Mouse (Mus musculus): Measurements from ENCODE around the gene Man2a1. TPM values are rescaled to one million over a fixed set of nuclear protein-coding genes. Genes with fewer than 3 reads are reported as not detected.

Gene Man2a1
- polyA plus RNA-seq (2017; shearing (Covaris generic)), result 19.5 TPM

DNA sequence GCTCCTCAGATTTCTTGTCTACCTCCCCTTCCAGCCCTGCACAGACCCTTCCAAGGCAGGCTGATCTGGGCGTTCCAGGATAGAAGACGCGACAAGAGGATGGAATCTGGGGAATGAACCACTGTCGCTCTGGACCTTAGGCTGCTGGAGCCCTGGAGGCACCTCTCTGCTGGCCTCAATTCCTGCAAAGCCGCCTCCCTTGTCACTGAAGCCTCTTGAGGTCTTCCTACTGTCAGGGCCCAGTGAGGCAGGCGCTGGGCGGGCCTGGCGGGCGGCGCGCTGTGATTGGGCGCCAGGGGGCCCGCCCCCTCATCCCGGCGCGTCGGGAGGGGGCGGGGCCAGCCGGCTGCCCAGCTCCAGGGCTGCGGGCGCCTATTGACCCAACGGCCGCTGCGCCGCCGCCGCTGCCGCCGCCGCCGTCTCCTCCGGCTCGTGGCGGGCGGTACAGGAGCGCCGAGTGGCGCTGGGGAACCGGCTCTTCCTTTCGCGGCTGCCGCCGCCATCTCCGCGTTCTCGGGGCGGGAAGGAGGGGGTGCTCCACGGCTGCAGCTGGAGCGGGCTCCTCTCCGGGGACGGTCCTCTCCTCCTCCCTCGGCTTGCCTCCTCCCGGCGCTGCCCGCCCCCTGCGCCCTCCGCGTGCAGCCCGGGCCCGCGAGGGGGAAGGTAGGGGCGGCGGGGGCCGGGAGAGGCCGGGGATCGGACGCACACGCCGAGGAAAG, at the start of gene Man2a1:
TSS of gene Man2a1 (plus strand) at position 365 of the 719 bp plus-strand sequence.

Other genes starting within 250 kb of the Man2a1 start
- gene 4930583I09Rik, start 235.3 kb downstream of the Man2a1 start, polyA plus RNA-seq (2017; shearing (Covaris generic)), result 0.80 TPM